Mouse (Mus musculus): ENCODE data around the gene Slc1a1. TPM values are rescaled to one million over a fixed set of nuclear protein-coding genes. Genes with fewer than 3 reads are reported as not detected.

Slc1a1 gene
- polyA plus RNA-seq, 1 experiment, result 0.88 TPM

DNA sequence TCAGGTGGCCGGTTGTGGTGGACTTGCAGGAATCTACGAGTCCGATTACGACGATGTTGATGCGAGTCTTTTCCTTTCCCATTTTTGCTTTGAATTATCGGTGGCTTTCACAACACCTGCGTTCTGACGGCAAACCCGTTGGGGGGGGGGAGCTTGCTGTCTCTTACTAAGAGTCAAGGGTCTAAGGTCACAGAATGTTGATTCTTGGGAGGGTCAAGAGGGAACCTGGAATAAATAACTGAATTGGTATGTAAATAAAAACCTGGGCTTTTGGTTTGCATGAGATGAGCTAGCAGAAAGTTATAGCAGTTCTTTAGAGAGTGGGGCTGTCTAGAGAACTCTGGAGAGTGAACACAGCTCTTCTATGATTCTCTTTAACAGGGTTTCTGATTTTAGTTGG is 28.8 kb downstream of the Slc1a1 start:
- no peaks in the 10 kb centered on the region for H3K9me3 ChIP-seq (replicated peaks; ENCODE audit: control insufficient read depth, insufficient read depth, low read length, poor library complexity, severe bottlenecking)
- no peak overlapping the region for H3K27ac ChIP-seq (ENCODE audit: insufficient read depth, low read length)
- no peaks in the 10 kb centered on the region for H3K36me3 ChIP-seq (ENCODE audit: control insufficient read depth, insufficient read depth, low read length, poor library complexity, severe bottlenecking)
- no peak for TF ChIP-seq POLR2A (IDR thresholded peaks at IDR 0.05; ENCODE audit: insufficient read depth, low read length)
- TF ChIP-seq CTCF (IDR thresholded peaks at IDR 0.05; ENCODE audit: low read depth, low read length), result no peak
- TF ChIP-seq EP300 (IDR thresholded peaks at IDR 0.05; ENCODE audit: insufficient read depth, low read depth, low read length), result no peak
- no peak overlapping the region for H3K9ac ChIP-seq (ENCODE audit: low read depth, poor library complexity, severe bottlenecking)
- H3K27me3 ChIP-seq (ENCODE audit: control insufficient read depth, insufficient read depth, low read length, poor library complexity, severe bottlenecking), result no peaks in the 10 kb centered on the region
- no peak overlapping the region for H3K4me3 ChIP-seq (ENCODE audit: low read depth, low read length)
- no peaks in the 10 kb centered on the region for H3K4me1 ChIP-seq (ENCODE audit: control insufficient read depth, insufficient read depth, low read length)

DNA sequence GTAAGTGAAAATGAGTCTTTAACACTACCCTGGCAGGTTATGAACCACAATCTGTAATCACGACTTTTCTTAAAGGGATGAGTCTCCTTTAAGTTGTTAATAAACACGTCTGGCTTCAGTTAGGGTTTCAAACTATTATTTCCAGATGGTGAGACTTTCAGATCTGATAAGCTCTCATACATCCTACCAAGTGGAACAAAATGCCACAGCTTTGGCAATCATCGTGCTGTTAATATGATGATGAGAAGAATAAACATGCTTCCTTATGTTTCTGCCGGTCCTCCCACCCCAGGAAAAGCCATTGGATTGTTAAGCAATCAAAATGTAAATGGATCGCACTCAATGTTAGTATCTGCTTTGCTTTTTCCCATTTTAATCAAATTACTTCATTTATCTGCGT is 30.1 kb downstream of the Slc1a1 start:
- Histone ChIP-seq H3K36me3 (ENCODE audit: control insufficient read depth, insufficient read depth, low read length, poor library complexity, severe bottlenecking) (no peaks in the 10 kb centered on the region), H3K27ac (ENCODE audit: insufficient read depth, low read length) (no peak overlapping the region), H3K9ac (ENCODE audit: low read depth, poor library complexity, severe bottlenecking) (no peak overlapping the region), H3K9me3 (replicated peaks; ENCODE audit: control insufficient read depth, insufficient read depth, low read length, poor library complexity, severe bottlenecking) (no peaks in the 10 kb centered on the region), H3K27me3 (ENCODE audit: control insufficient read depth, insufficient read depth, low read length, poor library complexity, severe bottlenecking) (no peaks in the 10 kb centered on the region), H3K4me1 (ENCODE audit: control insufficient read depth, insufficient read depth, low read length) (no peaks in the 10 kb centered on the region), H3K4me3 (ENCODE audit: low read depth, low read length) (no peak overlapping the region)
- TF ChIP-seq CTCF (IDR thresholded peaks at IDR 0.05; ENCODE audit: low read depth, low read length) (no peak), EP300 (IDR thresholded peaks at IDR 0.05; ENCODE audit: insufficient read depth, low read depth, low read length) (no peak), POLR2A (IDR thresholded peaks at IDR 0.05; ENCODE audit: insufficient read depth, low read length) (no peak)

DNA sequence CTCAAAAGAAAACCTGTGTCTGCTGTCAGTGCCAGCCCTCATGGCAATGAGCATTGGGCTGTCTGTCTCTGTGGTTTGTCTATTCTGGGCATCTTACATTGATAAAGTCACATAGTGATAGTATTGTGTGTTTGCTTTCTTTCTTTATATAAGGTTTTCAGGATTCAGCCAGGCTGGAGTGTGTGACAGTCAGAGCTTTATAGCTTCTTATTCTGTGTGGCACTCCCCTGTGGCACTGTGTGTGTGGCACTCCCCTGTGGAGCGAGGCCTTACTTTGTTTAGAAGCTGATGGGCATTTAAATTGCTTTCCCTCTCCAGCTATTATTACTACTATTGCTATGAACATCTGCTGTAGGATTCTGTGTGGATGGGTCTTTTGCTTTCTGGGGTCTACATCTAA is 30.7 kb downstream of the Slc1a1 start:
- Histone ChIP-seq H3K27ac (ENCODE audit: insufficient read depth, low read length) (no peak overlapping the region), H3K36me3 (ENCODE audit: control insufficient read depth, insufficient read depth, low read length, poor library complexity, severe bottlenecking) (no peaks in the 10 kb centered on the region), H3K4me1 (ENCODE audit: control insufficient read depth, insufficient read depth, low read length) (no peaks in the 10 kb centered on the region), H3K9ac (ENCODE audit: low read depth, poor library complexity, severe bottlenecking) (no peak overlapping the region), H3K4me3 (ENCODE audit: low read depth, low read length) (no peak overlapping the region), H3K9me3 (replicated peaks; ENCODE audit: control insufficient read depth, insufficient read depth, low read length, poor library complexity, severe bottlenecking) (no peaks in the 10 kb centered on the region), H3K27me3 (ENCODE audit: control insufficient read depth, insufficient read depth, low read length, poor library complexity, severe bottlenecking) (no peaks in the 10 kb centered on the region)
- TF ChIP-seq EP300 (IDR thresholded peaks at IDR 0.05; ENCODE audit: insufficient read depth, low read depth, low read length), result no peak
- no peak for TF ChIP-seq CTCF (IDR thresholded peaks at IDR 0.05; ENCODE audit: low read depth, low read length)
- no peak for TF ChIP-seq POLR2A (IDR thresholded peaks at IDR 0.05; ENCODE audit: insufficient read depth, low read length)

DNA sequence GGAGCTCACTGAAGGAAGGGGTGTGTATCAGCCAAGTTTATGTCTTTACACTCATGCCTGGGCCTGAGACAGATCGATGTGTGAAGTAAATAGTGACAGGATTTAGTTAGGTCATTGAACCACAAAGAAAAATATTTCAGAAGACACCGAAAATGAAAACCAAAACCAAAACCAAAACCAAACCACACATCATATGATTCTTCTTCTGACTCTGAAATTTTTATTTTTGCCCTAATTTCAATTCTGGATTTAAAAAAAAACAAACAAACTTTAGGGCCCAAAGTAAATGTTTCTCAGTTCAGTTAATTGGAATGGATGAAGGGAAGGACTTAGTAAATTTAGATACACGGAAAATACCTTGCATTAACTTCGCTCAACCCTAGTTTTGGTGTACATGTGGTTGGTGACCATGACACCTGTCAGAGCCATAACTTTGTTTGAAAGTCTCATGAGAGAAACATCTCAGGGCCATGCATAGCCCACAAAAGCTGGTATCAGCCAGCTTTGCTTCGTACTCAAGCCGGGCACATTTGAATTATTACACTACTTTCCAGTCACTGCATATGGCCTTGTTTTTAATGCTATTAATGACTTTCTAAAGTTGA is 34.5 kb downstream of the Slc1a1 start:
- no peak overlapping the region for H3K4me3 ChIP-seq (ENCODE audit: low read depth, low read length)
- no peaks in the 10 kb centered on the region for H3K27me3 ChIP-seq (ENCODE audit: control insufficient read depth, insufficient read depth, low read length, poor library complexity, severe bottlenecking)
- no peaks in the 10 kb centered on the region for H3K36me3 ChIP-seq (ENCODE audit: control insufficient read depth, insufficient read depth, low read length, poor library complexity, severe bottlenecking)
- no peak overlapping the region for H3K27ac ChIP-seq (ENCODE audit: insufficient read depth, low read length)
- H3K9me3 ChIP-seq (replicated peaks; ENCODE audit: control insufficient read depth, insufficient read depth, low read length, poor library complexity, severe bottlenecking), result no peaks in the 10 kb centered on the region
- H3K4me1 ChIP-seq (ENCODE audit: control insufficient read depth, insufficient read depth, low read length), result peaks cover 3% of the 10 kb centered on the region
- no peak overlapping the region for H3K9ac ChIP-seq (ENCODE audit: low read depth, poor library complexity, severe bottlenecking)
- TF ChIP-seq EP300 (IDR thresholded peaks at IDR 0.05; ENCODE audit: insufficient read depth, low read depth, low read length), result no peak
- TF ChIP-seq CTCF (IDR thresholded peaks at IDR 0.05; ENCODE audit: low read depth, low read length), result no peak
- TF ChIP-seq POLR2A (IDR thresholded peaks at IDR 0.05; ENCODE audit: insufficient read depth, low read length), result no peak

DNA sequence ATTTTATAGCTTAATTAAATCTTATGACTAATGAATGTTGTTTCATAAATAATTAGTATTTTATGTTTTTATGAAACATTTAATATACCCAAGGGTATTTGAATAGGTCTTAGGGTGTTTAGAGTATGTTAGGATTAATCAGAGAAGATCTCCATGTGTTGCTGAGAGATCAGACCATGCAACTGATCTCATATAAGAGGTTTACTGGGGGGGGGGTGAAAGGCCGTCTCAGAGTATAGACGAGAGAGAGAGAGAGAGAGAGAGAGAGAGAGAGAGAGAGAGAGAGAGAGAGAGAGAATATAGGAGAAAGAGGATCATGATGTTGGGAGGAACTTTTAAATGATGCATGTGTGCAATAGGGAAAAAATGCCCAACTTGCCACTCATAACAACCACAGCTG is 35.5 kb downstream of the Slc1a1 start:
- peaks cover 3% of the 10 kb centered on the region for H3K4me1 ChIP-seq (ENCODE audit: control insufficient read depth, insufficient read depth, low read length)
- TF ChIP-seq POLR2A (IDR thresholded peaks at IDR 0.05; ENCODE audit: insufficient read depth, low read length) (no peak), EP300 (IDR thresholded peaks at IDR 0.05; ENCODE audit: insufficient read depth, low read depth, low read length) (no peak), CTCF (IDR thresholded peaks at IDR 0.05; ENCODE audit: low read depth, low read length) (no peak)
- no peak overlapping the region for H3K9ac ChIP-seq (ENCODE audit: low read depth, poor library complexity, severe bottlenecking)
- H3K4me3 ChIP-seq (ENCODE audit: low read depth, low read length), result no peak overlapping the region
- no peak overlapping the region for H3K27ac ChIP-seq (ENCODE audit: insufficient read depth, low read length)
- no peaks in the 10 kb centered on the region for H3K9me3 ChIP-seq (replicated peaks; ENCODE audit: control insufficient read depth, insufficient read depth, low read length, poor library complexity, severe bottlenecking)
- no peaks in the 10 kb centered on the region for H3K27me3 ChIP-seq (ENCODE audit: control insufficient read depth, insufficient read depth, low read length, poor library complexity, severe bottlenecking)
- H3K36me3 ChIP-seq (ENCODE audit: control insufficient read depth, insufficient read depth, low read length, poor library complexity, severe bottlenecking), result no peaks in the 10 kb centered on the region

DNA sequence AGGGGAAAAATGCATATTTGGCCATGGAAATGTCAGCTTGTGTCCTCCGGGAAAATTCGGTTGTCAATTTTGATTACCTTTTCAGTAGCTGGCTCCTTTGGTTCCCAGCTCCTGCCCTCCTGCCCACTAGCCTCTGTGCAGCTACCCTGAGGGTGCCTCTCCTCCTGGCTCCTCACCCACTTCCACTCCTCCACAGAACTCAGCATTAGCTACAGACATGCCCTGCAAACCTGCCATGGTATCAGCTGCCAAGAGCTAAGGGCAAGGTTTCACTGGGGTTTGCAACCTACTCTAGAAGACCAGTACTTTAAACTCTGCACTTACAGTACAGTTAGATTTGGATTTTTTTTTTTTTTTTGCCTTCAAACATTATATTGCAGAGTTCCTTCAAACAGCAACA is 44.6 kb downstream of the Slc1a1 start:
- Histone ChIP-seq H3K4me1 (ENCODE audit: control insufficient read depth, insufficient read depth, low read length) (no peaks in the 10 kb centered on the region), H3K4me3 (ENCODE audit: low read depth, low read length) (no peak overlapping the region)
- no peak for TF ChIP-seq CTCF (IDR thresholded peaks at IDR 0.05; ENCODE audit: low read depth, low read length)
- no peak for TF ChIP-seq POLR2A (IDR thresholded peaks at IDR 0.05; ENCODE audit: insufficient read depth, low read length)
- no peak for TF ChIP-seq EP300 (IDR thresholded peaks at IDR 0.05; ENCODE audit: insufficient read depth, low read depth, low read length)

More for the DNA sequence above, 44.6 kb downstream of the Slc1a1 start:
- Histone ChIP-seq H3K9me3 (replicated peaks; ENCODE audit: control insufficient read depth, insufficient read depth, low read length, poor library complexity, severe bottlenecking) (no peaks in the 10 kb centered on the region), H3K27ac (ENCODE audit: insufficient read depth, low read length) (no peak overlapping the region), H3K27me3 (ENCODE audit: control insufficient read depth, insufficient read depth, low read length, poor library complexity, severe bottlenecking) (no peaks in the 10 kb centered on the region), H3K36me3 (ENCODE audit: control insufficient read depth, insufficient read depth, low read length, poor library complexity, severe bottlenecking) (no peaks in the 10 kb centered on the region), H3K9ac (ENCODE audit: low read depth, poor library complexity, severe bottlenecking) (no peak overlapping the region)
